Mouse (Mus musculus) retina, embryonic 14.5 days (tissue): ENCODE data around the gene Icmt.

ENCODE experiments used
- DNase-seq: peaks from one replicate; pipeline ENCODE4 v3.0.0-alpha.2; 2015; ENCODE audit warnings: low spot score

Icmt gene

DNA sequence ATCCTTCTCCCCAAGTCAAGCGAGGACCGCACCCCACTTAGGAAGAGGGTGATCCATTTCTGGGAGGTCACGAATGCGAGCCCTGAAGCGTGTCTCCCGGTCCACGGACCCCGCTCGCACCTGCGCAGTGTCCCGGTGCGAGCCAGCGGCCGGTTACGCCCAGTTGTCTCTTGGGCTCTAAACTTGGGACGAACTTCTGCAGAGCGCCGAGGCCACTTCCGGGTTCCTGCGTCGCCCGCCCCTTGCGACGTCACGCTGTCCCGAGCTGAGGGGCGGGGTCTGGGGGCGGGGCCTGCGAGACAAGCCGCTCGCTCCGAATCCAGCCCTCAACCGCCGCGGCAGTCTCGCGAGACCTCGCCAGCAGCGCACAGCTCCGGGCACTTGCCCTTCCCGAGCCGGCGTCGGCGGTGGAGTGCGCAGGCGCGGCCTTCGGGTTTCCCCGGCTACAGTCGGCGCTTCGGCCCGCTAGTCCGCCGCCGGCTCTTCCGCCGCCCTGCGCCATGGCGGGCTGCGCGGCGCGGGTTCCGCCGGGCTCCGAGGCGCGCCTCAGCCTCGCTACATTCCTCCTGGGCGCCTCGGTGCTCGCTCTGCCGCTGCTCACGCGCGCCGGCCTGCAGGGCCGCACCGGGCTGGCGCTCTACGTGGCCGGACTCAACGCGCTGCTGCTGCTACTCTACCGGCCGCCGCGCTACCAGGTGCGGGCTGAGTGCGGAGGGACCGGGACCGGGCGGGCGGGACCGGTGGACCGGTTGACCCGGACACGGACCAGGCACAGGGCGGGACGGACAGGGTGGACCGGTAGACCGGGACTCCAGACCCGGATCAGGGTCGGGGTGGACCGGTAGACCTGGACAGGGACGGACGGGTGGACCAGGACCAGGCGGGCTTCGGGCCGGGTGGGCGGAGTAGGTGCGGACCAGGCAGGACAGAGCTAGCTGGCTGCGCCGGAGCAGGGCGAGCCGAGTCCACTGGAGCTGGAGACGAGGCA, at the start of gene Icmt:
Gene Icmt (plus strand): TSS at position 354 of the 988 bp plus-strand sequence.
- peak; percentile 99 for DNase-seq

DNA sequence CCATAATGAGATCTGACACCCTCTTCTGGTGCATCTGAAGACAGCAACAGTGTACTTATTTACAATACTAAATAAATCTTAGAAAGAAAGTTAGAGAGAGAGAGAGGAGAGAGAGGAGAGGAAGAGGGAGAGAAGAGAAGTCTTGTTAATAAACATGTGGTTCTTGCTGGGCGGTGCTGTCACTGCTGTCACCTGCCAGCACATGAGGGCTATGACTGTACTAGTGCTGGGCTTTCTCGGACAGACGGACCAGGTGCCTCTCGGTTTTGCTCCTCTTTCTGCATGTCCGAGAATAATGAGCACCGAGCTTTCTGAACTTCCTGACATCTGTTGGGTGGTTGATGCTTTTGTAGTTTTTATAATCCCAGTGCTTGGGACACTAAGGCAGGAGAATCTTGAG, 46.4 kb upstream of the Icmt start:
- no peak for DNase-seq

DNA sequence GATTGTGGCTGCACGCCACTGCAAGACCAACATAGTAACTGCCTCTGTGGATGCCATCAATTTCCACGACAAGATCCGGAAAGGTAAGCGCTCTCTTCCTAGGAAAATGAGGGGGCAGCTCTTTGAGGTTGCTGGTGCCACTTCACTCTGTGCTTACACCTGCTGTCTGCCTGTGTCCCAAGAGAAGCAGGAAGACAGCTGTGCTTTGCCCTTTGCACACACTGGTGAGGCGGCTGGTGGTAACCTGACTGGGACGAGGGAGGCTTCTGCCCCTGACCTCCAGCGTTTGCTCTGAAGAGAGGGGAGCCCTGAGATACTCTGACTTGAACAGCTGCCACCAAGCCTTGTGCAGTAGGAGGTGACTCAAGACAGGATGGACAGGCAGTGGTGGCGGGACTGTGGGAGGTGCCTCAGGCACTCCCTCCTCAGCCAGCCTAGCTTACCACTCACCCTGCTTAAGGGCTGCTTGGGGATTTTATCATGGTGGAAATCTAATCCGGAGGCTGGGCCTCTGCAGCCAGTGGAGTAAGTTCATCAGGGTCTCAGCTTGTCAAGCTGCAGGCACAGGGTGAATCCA, 43.8 kb upstream of the Icmt start:
- DNase-seq, result no peak

DNA sequence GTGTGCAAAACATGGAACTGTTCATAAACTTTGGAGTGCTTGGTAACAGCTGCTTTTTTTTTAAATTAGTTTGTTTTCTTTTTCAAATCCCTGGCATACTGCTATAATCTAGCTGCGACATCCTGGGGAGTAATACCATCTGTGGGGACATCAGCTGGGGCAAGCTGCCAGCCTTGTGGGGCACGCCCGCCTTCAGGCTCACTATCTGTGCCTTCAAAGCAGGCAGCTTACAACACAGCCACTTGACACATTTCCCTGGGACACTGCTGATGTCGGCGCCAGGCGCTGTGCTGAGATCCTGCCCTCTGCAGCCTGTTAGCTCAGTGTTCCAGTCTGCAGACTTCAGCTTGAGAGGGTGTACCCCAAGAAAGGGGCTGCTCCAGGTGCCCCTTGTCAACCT, 40.0 kb upstream of the Icmt start:
- DNase-seq, result no peak

DNA sequence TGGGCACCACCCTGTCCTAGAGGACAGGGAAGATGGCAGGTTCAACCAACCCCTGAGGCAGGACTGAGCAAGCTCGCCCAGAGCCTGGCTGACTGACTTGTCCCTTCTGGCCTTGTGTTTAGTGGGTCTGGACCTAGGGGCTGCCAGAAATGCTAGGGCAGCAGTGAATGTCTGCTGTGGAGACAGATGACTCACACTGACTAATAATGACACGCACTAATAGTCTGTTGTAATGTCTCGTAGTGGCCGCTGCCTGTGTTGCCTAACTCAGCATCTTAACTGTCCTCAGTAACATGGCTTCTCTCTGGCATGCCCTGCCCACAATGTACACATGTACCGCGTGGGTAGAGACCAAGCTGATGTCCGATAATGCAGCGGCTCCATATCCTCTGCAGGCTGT, 36.6 kb upstream of the Icmt start:
- no peak for DNase-seq

DNA sequence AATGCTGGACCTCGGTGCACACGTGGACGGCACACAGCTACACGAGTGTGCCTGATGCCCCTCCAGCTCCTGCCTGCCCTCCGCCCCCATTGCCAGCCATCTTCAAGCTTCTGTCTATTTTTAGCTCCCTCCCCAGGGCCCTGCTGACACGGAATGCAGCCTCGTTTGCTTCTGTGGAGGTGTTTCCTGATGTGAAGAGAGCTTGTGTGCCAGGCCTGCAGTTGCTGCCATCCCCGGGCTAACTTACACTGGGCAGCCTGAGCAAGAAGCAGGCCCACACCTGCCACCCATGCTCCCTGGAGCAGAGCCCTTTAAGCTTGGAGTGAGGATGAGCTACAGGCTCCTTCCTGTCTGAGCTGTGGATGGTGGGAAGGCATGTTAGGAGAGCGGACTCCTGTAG, 34.8 kb upstream of the Icmt start:
- DNase-seq, result no peak

DNA sequence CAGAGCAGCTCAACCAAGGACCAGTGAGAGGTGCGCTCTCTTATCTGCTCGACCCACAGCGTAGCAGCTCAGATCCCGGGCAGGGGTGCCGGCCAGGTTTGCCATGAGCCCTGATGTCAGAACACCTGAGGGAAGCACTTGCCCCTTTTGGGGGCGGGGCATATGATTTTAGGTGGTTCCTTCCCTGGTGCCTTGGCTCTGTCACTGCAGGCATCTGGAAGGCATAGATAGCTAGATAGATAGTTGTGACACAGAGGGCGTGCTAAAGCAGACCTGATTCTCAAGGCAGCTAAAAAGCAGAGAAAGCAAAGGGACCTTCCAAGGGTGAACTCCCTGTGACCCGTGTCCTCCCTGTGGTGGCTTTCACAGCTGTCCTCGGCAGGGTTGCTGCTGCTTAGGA, 33.9 kb upstream of the Icmt start:
- DNase-seq, result no peak

DNA sequence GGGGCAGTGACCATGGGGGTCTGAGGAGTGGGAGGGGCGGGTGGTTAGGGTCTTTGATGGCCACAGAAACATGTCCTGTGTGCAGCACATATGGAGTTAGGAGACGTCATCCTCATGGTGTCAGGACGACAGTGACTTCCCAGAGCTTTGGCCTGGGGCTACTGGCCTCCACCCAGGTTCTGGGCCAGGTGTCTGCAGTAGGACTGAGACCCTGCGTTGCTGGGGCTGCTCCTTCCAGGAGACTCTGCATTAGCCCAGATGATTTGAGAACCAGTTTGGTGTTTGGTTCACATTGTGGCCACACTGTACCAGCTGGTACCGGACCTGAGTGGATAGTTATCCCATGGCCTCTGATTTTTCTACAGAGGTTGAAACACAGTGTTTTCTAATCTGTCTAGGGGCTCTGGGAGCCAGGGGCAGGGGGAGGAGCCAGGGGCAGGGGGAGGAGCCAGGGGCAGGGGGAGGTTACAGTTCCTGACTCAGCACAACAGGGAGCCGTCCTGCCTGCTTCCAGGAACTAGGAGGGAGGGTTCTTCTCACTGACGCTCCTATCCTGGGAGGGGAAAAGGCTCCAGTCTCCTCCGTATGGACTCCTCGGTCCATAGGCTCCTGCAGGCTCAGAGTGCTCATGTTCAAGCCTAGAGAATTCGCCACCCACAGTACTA, 33.4 kb upstream of the Icmt start:
- DNase-seq, result peak; percentile 55

DNA sequence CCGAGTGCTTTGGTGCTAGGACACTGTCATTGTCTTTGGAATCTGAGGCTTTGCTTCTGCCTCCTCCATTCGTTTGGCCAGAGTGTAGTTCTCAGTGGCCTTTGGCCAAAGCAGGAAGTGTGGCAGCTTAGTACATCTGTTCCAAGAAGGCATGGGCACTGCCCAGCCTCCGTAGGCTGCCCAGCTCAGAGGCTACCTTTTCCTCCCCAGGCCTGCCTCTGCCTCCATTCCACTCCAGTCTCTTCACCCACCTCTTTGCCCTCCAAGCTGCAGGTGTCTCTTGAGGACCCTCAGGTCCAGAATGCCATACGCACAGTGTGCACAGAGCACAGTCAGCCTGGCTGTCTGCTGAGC, 32.9 kb upstream of the Icmt start:
- DNase-seq, result no peak

DNA sequence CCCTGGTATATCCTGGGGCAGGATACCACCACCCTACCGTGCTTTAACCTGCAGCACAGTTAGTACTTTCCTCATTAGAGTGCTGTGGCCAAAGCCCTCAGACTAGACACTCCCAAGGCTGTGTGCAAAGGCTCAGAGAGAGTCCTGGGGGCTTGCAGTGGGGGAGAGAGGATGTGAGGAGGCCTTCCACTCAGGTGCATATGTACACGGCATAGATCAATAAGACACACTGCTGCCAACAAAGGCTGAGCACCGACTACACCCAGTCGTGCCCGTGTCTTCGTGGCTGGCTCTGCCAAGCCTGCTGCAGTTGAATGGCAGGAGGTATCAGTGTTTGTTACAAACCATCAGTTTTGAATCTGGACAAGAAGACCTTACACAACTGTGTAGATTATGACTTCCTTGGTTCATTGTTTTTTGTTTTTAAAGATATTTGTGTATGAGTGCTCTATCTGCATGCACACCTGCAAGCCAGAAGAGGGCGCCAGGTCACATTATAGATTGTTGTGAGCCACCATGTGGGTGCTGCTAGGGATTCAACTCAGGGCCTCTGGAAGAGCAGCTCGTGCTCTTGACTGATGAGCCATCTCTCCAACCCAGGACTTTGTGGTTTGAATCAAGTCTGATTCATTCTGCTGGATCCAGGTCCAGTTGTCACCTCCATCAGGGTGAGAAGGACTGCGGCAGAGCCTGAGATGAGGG, 32.0 kb upstream of the Icmt start:
- DNase-seq, result no peak

DNA sequence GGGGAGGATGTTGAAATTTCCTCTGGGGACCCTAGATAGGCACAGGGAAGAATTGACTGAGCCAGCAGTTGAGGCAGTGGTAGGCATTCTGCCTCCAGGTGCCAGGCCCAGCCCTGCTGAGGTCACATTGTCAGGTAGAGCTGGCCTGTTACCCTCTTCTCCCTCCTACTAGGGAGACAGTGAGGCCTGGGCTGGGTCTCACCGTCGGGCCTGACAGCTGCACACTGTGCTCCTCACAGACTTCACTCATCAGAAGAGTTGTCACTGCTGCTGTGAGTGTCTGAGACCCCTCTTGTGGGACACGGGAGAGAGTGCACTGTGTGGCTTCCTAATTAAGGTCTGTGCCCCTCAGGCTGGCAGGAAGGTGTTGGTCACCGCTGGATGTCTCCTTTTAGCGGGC, 31.2 kb upstream of the Icmt start:
- no peak for DNase-seq

DNA sequence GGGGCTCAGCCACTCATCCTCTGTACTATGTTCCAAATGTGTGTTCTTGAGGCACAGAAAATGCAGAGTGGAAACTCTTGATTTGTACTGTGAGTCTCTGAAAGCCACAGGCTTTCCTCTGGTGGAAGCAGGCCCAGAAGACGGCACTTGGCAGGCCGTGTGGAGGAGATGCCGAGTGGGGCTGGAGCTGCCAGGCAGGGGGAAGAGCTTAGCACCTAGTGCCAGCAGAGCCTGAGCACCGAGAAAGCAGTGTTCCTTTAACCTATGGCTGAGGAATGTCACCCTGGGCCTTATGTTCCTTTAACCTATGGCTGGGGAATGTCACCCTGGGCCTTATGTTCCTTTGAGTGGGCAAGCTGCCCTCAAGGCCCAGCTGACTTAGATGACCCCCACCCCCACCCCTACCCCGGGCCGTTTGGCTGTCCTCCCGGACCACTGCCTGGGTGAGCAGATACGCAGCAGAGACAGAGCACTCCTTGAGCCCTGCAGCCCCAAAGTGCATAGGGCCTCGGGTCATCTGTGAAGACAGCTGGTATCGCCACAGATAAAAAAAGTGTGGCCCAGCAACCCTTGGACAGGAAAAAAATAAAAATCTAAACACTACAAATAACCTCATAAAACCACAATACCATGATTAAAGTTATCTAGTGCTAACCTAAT, 30.7 kb upstream of the Icmt start:
- DNase-seq, result no peak

DNA sequence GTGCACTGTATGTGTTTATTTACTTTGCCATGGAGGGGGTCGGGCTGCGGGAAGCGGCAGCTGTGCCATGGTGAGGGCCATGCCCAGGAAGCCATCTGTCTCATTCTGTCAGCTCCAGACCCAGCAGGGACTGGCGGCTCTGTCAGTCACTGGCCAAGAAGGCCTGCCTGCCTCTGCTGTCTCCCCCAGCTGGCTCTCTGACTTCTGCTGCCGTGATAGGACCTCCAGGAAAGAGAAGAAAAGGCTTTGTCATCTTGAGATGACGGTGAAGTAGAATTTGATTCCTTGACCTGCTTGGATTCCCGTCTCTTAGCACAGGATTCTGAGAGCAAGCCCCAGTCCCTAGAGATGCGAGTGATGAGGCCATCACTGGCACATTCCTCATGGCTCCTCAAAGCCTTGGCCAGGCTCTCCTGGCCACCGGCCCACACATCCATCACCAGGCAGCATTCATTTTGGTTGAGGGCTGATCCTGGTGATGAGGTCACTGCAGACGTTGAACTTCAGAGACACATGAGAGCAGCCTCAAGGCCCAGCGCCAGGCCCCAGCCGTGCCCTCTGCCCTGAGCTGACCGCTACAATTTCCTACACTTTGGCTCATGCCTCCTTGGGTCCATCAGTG, 29.2 kb upstream of the Icmt start:
- DNase-seq, result no peak

DNA sequence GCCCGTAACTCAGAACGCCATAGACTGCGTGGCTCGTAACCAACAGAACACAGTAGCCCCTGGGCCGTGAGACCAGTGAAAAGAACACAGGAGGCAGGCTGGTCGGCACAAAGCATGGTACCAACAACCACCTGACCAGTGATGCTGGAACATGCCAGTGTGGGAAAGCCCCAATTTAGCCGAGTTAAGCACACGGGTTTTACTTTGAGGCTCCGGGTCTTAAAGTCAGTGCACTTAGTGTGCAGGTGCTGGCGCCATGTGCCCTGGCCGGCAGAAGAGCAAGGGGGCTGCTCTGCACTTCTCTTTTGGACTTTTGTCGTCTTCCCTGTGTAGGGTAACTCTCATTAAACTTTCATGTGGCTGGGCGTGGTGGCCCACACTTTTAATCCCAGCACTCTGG, 27.1 kb upstream of the Icmt start:
- DNase-seq, result no peak

DNA sequence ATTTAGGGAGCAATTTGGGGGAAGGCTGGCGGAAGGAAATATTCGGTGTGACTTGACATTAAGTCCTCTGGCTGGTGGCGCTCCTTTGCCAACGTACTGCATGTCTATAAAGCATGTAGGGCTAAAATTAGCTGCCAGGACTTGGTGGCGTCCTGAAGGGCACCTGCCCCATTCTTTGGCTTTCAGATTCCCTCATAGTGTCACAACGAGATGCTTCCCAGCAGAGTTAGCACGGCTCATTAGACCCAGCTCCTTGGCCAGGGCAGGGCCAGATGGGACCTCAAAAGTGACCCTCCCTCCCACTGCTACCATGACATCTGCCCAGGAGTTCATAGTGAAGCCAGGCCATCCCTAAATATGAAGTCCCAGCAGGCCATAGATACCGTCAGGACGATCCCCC, 26.4 kb upstream of the Icmt start:
- no peak for DNase-seq

DNA sequence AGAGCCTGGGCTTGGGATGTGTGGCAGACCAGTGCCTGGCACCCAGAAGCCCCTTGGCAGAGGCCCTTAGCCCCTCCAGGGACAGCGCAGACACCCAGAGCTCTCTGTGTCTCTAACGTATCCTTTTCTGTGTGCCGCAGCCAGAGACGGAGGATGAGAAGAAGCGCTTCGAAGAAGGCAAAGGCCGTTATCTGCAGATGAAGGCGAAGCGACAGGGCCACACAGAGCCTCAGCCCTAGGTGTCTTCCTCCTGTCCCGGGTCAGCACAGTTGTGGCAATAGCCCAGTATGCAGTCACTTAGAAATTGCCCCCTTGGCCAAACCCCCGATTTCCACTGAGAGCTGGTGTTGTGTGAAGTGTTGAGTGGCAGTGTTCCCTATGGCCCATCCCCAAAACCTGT, 25.7 kb upstream of the Icmt start:
- no peak for DNase-seq

DNA sequence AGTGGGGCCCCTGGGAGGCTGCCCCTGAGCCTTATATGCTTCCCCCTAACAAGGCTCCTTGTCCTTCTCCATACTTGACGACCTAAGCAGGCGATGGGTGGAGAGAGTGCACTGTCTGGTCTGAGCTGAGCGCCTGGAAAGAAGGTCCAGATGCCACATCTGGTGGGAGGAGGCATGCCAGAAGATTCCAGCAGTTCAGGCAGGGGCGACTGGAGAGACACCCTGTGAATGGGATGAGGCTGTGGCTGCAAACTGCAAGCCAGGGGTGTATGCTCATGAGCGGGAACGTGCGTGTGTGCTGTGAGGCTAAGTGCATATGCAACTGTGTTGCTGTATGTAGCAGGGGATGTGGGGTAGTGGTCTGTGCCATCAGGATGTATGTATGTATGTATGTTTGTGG, 25.0 kb upstream of the Icmt start:
- DNase-seq, result no peak

DNA sequence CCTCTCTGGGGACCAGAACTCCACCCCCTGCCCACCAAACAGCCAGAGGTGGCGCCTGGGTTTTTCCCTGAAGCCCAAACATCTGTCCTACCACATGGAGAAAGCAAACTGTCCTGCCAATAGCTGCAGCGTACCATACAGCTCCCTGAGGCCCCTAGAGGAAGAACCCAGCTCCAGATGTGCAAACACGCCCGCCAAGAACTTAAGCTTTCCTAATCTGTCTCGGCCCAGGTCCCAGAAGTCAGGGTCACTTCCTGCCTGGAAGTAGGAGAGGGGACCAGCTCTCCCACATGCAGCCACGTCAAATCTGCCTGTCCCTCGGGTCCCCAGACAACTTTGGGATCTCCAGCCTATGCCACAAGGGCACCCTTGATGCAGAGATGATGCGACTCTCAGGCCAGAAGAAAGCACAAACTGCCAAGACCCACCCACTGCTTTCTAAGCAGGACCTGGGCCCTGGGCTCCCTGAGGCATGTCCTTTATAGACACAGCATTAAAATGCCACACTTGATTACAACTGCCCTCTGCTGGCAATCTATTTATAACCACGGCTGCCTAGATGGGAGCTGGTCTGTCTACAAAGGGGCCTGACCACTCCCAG, 24.5 kb upstream of the Icmt start:
- DNase-seq, result peak; percentile 76

DNA sequence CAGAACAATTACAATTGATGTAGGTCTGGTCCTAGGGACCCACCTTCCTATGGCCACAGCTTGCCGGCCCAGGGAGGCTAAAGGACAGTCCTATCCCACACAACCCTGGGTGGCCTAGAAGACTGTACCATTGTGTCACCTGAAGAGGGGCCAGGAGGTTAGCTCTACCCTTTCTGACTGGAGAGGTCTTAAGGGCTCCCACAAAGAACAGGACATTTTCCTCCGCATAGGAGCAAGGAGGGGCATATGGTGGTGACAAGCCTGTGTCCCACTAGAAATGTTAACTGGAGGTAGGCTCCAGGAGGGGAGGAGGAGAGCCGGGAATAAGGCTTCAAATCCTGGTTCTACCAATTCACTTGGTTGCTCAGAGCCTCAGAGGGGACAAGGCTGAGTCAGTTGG, 23.8 kb upstream of the Icmt start:
- DNase-seq, result no peak

DNA sequence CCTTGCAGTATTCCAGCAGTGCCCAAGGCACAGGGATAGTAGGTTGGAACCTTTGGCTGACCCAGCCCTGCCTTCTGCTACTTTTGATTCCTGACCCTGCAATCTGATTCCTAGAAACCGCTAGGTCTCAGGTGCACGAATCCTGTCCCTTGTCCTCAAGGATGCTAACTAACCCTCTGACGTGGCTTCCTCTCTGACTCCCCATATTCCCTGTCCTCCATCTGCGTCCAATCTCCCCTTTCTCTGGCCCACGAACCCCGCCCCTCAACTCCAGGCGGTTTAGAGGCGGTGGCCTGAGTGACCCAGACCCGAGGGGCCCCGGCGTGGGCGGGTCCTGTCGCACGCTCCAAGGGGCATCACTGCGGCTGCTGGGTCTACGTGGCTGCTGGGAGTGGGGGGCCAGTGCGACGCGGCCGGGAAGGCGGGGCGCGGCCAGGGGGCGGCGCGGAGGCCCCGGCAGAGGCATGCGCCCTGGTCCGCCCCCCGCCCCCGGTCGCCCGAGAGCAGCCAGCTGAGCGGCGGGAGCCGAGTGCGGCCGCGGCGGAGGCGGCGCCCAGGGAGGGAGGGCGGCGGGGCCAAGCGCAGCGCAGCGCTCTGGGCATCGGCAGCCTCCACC, 23.3 kb upstream of the Icmt start, which contains the start of gene Gpr153:
Gene Gpr153 (plus strand): TSS at position 612 of the 616 bp plus-strand sequence.
- DNase-seq, result peak; percentile 82
